Mouse (Mus musculus): ENCODE data around the gene Tubb4b. TPM values are rescaled to one million over a fixed set of nuclear protein-coding genes. Genes with fewer than 3 reads are reported as not detected.

Gene Tubb4b
- polyA plus RNA-seq, 1 experiment from 2014 or later: 671 TPM

GRCm38 (mm10) chr2:25196172-25196954 is 28.1 kb downstream of the Tubb4b start, which contains the start of gene Tor4a:
Gene Tor4a (minus strand): TSS chr2:25196886.
- peak; percentile 79 for ATAC-seq (ENCODE audit: low FRiP score, low TSS enrichment)
- Histone ChIP-seq H3K27me3 (ENCODE audit: insufficient read depth, low read length) (peaks cover 12% of the 10 kb centered on the region), H3K4me1 (ENCODE audit: insufficient read depth, low read length) (peaks cover 40% of the 10 kb centered on the region), H3K4me3 (ENCODE audit: low read length) (peak within 1 kb of the TSS; percentile 48), H3K4me2 (replicated peaks; ENCODE audit: low read depth, low read length) (peak within 1 kb of the TSS; percentile 70), H3K36me3 (ENCODE audit: insufficient read depth, low read length) (peaks cover 25% of the 10 kb centered on the region), H3K27ac (ENCODE audit: low read length) (peak within 1 kb of the TSS; percentile 88), H3K9me3 (ENCODE audit: low read length) (no peaks in the 10 kb centered on the region), H3K9ac (replicated peaks; ENCODE audit: low read length) (peak within 1 kb of the TSS; percentile 58)
- WGBS: 7% methylated on average over 8 of the region's 8 CpGs

- 20% methylated on average over 55 of the region's 55 CpGs for WGBS
- Histone ChIP-seq H3K4me3 (ENCODE audit: low read length) (peak overlapping the region; percentile 48), H3K4me1 (ENCODE audit: insufficient read depth, low read length) (peaks cover 40% of the 10 kb centered on the region), H3K27ac (ENCODE audit: low read length) (peak overlapping the region; percentile 88), H3K36me3 (ENCODE audit: insufficient read depth, low read length) (peaks cover 17% of the 10 kb centered on the region), H3K9me3 (ENCODE audit: low read length) (no peaks in the 10 kb centered on the region), H3K27me3 (ENCODE audit: insufficient read depth, low read length) (peaks cover 12% of the 10 kb centered on the region), H3K9ac (replicated peaks; ENCODE audit: low read length) (peak overlapping the region; percentile 58), H3K4me2 (replicated peaks; ENCODE audit: low read depth, low read length) (peak overlapping the region; percentile 70)
- peak; percentile 43; the same call in 1 of the 2 replicates for ATAC-seq (ENCODE audit: low FRiP score, low TSS enrichment)
Measured at GRCm38 (mm10) chr2:25195211-25196156, 29.0 kb downstream of the Tubb4b start.

- Histone ChIP-seq H3K4me3 (ENCODE audit: low read length) (peak overlapping the region; percentile 48), H3K27ac (ENCODE audit: low read length) (0 out of 2 replicates have a peak overlapping the region, but pooled peaks have one; percentile 56), H3K9ac (replicated peaks; ENCODE audit: low read length) (peak overlapping the region; percentile 58), H3K4me2 (replicated peaks; ENCODE audit: low read depth, low read length) (peak overlapping the region; percentile 70), H3K9me3 (ENCODE audit: low read length) (no peaks in the 10 kb centered on the region), H3K27me3 (ENCODE audit: insufficient read depth, low read length) (peaks cover 12% of the 10 kb centered on the region), H3K4me1 (ENCODE audit: insufficient read depth, low read length) (peaks cover 40% of the 10 kb centered on the region), H3K36me3 (ENCODE audit: insufficient read depth, low read length) (peaks cover 8% of the 10 kb centered on the region)
- 79% methylated on average over 17 of the region's 17 CpGs for WGBS
- no peak for ATAC-seq (ENCODE audit: low FRiP score, low TSS enrichment)
Measured at GRCm38 (mm10) chr2:25194486-25195171, 29.9 kb downstream of the Tubb4b start.

- peaks cover 3% of the 10 kb centered on the region; the same call in 1 of the 2 replicates for H3K36me3 ChIP-seq (ENCODE audit: insufficient read depth, low read length)
- no peak for ATAC-seq (ENCODE audit: low FRiP score, low TSS enrichment)
- H3K27ac ChIP-seq (ENCODE audit: low read length): peak overlapping the region; percentile 56
- peak overlapping the region; percentile 44; the same call in 1 of the 2 replicates for H3K9ac ChIP-seq (replicated peaks; ENCODE audit: low read length)
- H3K4me3 ChIP-seq (ENCODE audit: low read length): no peak overlapping the region
- H3K27me3 ChIP-seq (ENCODE audit: insufficient read depth, low read length): peaks cover 12% of the 10 kb centered on the region
- H3K4me2 ChIP-seq (replicated peaks; ENCODE audit: low read depth, low read length): peak overlapping the region; percentile 70; the same call in 1 of the 2 replicates
- H3K4me1 ChIP-seq (ENCODE audit: insufficient read depth, low read length): peaks cover 38% of the 10 kb centered on the region
- WGBS: 72% methylated on average over 5 of the region's 5 CpGs
- H3K9me3 ChIP-seq (ENCODE audit: low read length): no peaks in the 10 kb centered on the region
Measured at GRCm38 (mm10) chr2:25194006-25194405, 30.5 kb downstream of the Tubb4b start.

GRCm38 (mm10) chr2:25193330-25193770 is 31.2 kb downstream of the Tubb4b start:
- no peaks in the 10 kb centered on the region for H3K9me3 ChIP-seq (ENCODE audit: low read length)
- peaks cover 12% of the 10 kb centered on the region for H3K27me3 ChIP-seq (ENCODE audit: insufficient read depth, low read length)
- peak; percentile 81 for ATAC-seq (ENCODE audit: low FRiP score, low TSS enrichment)
- H3K4me1 ChIP-seq (ENCODE audit: insufficient read depth, low read length): peaks cover 36% of the 10 kb centered on the region
- no peak overlapping the region for H3K4me3 ChIP-seq (ENCODE audit: low read length)
- H3K9ac ChIP-seq (replicated peaks; ENCODE audit: low read length): peak overlapping the region; percentile 42; the same call in 1 of the 2 replicates
- peak overlapping the region; percentile 56 for H3K27ac ChIP-seq (ENCODE audit: low read length)
- H3K36me3 ChIP-seq (ENCODE audit: insufficient read depth, low read length): no peaks in the 10 kb centered on the region
- H3K4me2 ChIP-seq (replicated peaks; ENCODE audit: low read depth, low read length): peak overlapping the region; percentile 70
- WGBS: 0% methylated on average over 6 of the region's 6 CpGs

GRCm38 (mm10) chr2:25187841-25188240 is 36.7 kb downstream of the Tubb4b start:
- H3K27ac ChIP-seq (ENCODE audit: low read length): no peak overlapping the region
- no peak overlapping the region for H3K4me3 ChIP-seq (ENCODE audit: low read length)
- no peak for ATAC-seq (ENCODE audit: low FRiP score, low TSS enrichment)
- no peaks in the 10 kb centered on the region for H3K9me3 ChIP-seq (ENCODE audit: low read length)
- 82% methylated on average over 6 of the region's 6 CpGs for WGBS
- H3K4me1 ChIP-seq (ENCODE audit: insufficient read depth, low read length): peaks cover 26% of the 10 kb centered on the region
- H3K36me3 ChIP-seq (ENCODE audit: insufficient read depth, low read length): peaks cover 2% of the 10 kb centered on the region; the same call in 1 of the 2 replicates
- H3K27me3 ChIP-seq (ENCODE audit: insufficient read depth, low read length): peaks cover 11% of the 10 kb centered on the region; the same call in 1 of the 2 replicates
- no peak overlapping the region for H3K9ac ChIP-seq (replicated peaks; ENCODE audit: low read length)
- H3K4me2 ChIP-seq (replicated peaks; ENCODE audit: low read depth, low read length): no peak overlapping the region

GRCm38 (mm10) chr2:25186575-25186930 is 37.9 kb downstream of the Tubb4b start:
- Histone ChIP-seq H3K4me1 (ENCODE audit: insufficient read depth, low read length) (peaks cover 33% of the 10 kb centered on the region), H3K9ac (replicated peaks; ENCODE audit: low read length) (peak overlapping the region; percentile 70; the same call in 1 of the 2 replicates), H3K9me3 (ENCODE audit: low read length) (no peaks in the 10 kb centered on the region), H3K27ac (ENCODE audit: low read length) (no peak overlapping the region), H3K27me3 (ENCODE audit: insufficient read depth, low read length) (peaks cover 17% of the 10 kb centered on the region; the same call in 1 of the 2 replicates), H3K4me2 (replicated peaks; ENCODE audit: low read depth, low read length) (peak overlapping the region; percentile 82), H3K36me3 (ENCODE audit: insufficient read depth, low read length) (peaks cover 2% of the 10 kb centered on the region; the same call in 1 of the 2 replicates), H3K4me3 (ENCODE audit: low read length) (peak overlapping the region; percentile 56)
- 38% methylated on average over 5 of the region's 5 CpGs for WGBS
- no peak; the same call in 1 of the 2 replicates for ATAC-seq (ENCODE audit: low FRiP score, low TSS enrichment)

- peaks cover 38% of the 10 kb centered on the region for H3K4me1 ChIP-seq (ENCODE audit: insufficient read depth, low read length)
- H3K4me3 ChIP-seq (ENCODE audit: low read length): peak overlapping the region; percentile 56
- ATAC-seq (ENCODE audit: low FRiP score, low TSS enrichment): peak; percentile 69
- H3K36me3 ChIP-seq (ENCODE audit: insufficient read depth, low read length): peaks cover 2% of the 10 kb centered on the region; the same call in 1 of the 2 replicates
- H3K27ac ChIP-seq (ENCODE audit: low read length): peak overlapping the region; percentile 81
- H3K27me3 ChIP-seq (ENCODE audit: insufficient read depth, low read length): peaks cover 23% of the 10 kb centered on the region
- H3K9ac ChIP-seq (replicated peaks; ENCODE audit: low read length): peak overlapping the region; percentile 70
- WGBS: under 1% methylated on average over 60 of the region's 64 CpGs
- no peaks in the 10 kb centered on the region for H3K9me3 ChIP-seq (ENCODE audit: low read length)
- peak overlapping the region; percentile 82 for H3K4me2 ChIP-seq (replicated peaks; ENCODE audit: low read depth, low read length)
Measured at GRCm38 (mm10) chr2:25185625-25186574, 38.6 kb downstream of the Tubb4b start.
